Mouse (Mus musculus): ENCODE measurements around the gene Cul3. TPM values are rescaled to one million over a fixed set of nuclear protein-coding genes. Genes with fewer than 3 reads are reported as not detected.
A peak's percentile ranks its signal among the peaks of the same experiment; 100 is the strongest.
"Not testable (repeated sequence)": the region's sequence is repeated elsewhere in the genome, so short reads cannot be mapped to it uniquely, and the experiment has no call there.

The Cul3 gene
- polyA plus RNA-seq, 1 experiment from 2014 or later = 49.6 TPM

GRCm38 (mm10) chr1:80362946-80363345 is 22.7 kb upstream of the Cul3 start:
- Histone ChIP-seq H3K4me3 (ENCODE audit: low read depth, low read length) (no peak overlapping the region), H3K4me2 (ENCODE audit: low read depth) (no peak overlapping the region), H3K4me1 (ENCODE audit: control insufficient read depth, insufficient read depth, low read length) (no peaks in the 10 kb centered on the region), H3K27ac (ENCODE audit: low read depth, low read length) (no peak overlapping the region), H3K27me3 (ENCODE audit: control insufficient read depth, insufficient read depth, low read length) (no peaks in the 10 kb centered on the region), H3K36me3 (ENCODE audit: control insufficient read depth, insufficient read depth, low read length) (no peaks in the 10 kb centered on the region), H3K9ac (ENCODE audit: low read length) (no peak overlapping the region), H3K9me3 (ENCODE audit: control insufficient read depth, low read length) (no peaks in the 10 kb centered on the region)
- WGBS = 88% methylated on average over 2 of the region's 2 CpGs
- ATAC-seq (ENCODE audit: insufficient read depth, low FRiP score, low TSS enrichment) = no peak
- DNase-seq (ENCODE audit: low spot score) = no peak

GRCm38 (mm10) chr1:80362400-80362799 is 22.1 kb upstream of the Cul3 start:
- Histone ChIP-seq H3K4me2 (ENCODE audit: low read depth) (no peak overlapping the region), H3K27ac (ENCODE audit: low read depth, low read length) (no peak overlapping the region), H3K36me3 (ENCODE audit: control insufficient read depth, insufficient read depth, low read length) (no peaks in the 10 kb centered on the region), H3K4me1 (ENCODE audit: control insufficient read depth, insufficient read depth, low read length) (no peaks in the 10 kb centered on the region), H3K4me3 (ENCODE audit: low read depth, low read length) (no peak overlapping the region), H3K27me3 (ENCODE audit: control insufficient read depth, insufficient read depth, low read length) (no peaks in the 10 kb centered on the region), H3K9ac (ENCODE audit: low read length) (no peak overlapping the region), H3K9me3 (ENCODE audit: control insufficient read depth, low read length) (no peaks in the 10 kb centered on the region)
- DNase-seq (ENCODE audit: low spot score) (no peak), ATAC-seq (ENCODE audit: insufficient read depth, low FRiP score, low TSS enrichment) (no peak)
- WGBS = 63% methylated on average over 2 of the region's 2 CpGs

GRCm38 (mm10) chr1:80361771-80362170 is 21.5 kb upstream of the Cul3 start:
- not testable (repeated sequence) for H3K4me1 ChIP-seq (ENCODE audit: control insufficient read depth, insufficient read depth, low read length); H3K9me3 ChIP-seq (ENCODE audit: control insufficient read depth, low read length); H3K9ac ChIP-seq (ENCODE audit: low read length); H3K27me3 ChIP-seq (ENCODE audit: control insufficient read depth, insufficient read depth, low read length); H3K36me3 ChIP-seq (ENCODE audit: control insufficient read depth, insufficient read depth, low read length); DNase-seq (ENCODE audit: low spot score); H3K27ac ChIP-seq (ENCODE audit: low read depth, low read length); H3K4me3 ChIP-seq (ENCODE audit: low read depth, low read length); H3K4me2 ChIP-seq (ENCODE audit: low read depth); ATAC-seq (ENCODE audit: insufficient read depth, low FRiP score, low TSS enrichment)
- 87% methylated on average over 2 of the region's 2 CpGs for WGBS

GRCm38 (mm10) chr1:80360038-80360608 is 19.8 kb upstream of the Cul3 start:
- H3K36me3 ChIP-seq (ENCODE audit: control insufficient read depth, insufficient read depth, low read length) = no peaks in the 10 kb centered on the region
- no peak overlapping the region for H3K9ac ChIP-seq (ENCODE audit: low read length)
- H3K9me3 ChIP-seq (ENCODE audit: control insufficient read depth, low read length) = no peaks in the 10 kb centered on the region
- no peak overlapping the region for H3K4me2 ChIP-seq (ENCODE audit: low read depth)
- whole genome bisulfite sequencing = 80% methylated on average over 4 of the region's 4 CpGs
- DNase-seq (ENCODE audit: low spot score) = no peak
- H3K4me1 ChIP-seq (ENCODE audit: control insufficient read depth, insufficient read depth, low read length) = no peaks in the 10 kb centered on the region
- no peak overlapping the region for H3K27ac ChIP-seq (ENCODE audit: low read depth, low read length)
- H3K27me3 ChIP-seq (ENCODE audit: control insufficient read depth, insufficient read depth, low read length) = no peaks in the 10 kb centered on the region
- no peak for ATAC-seq (ENCODE audit: insufficient read depth, low FRiP score, low TSS enrichment)
- H3K4me3 ChIP-seq (ENCODE audit: low read depth, low read length) = no peak overlapping the region

- peak overlapping the region; percentile 96 for H3K9ac ChIP-seq (ENCODE audit: low read length)
- peak overlapping the region; percentile 99 for H3K27ac ChIP-seq (ENCODE audit: low read depth, low read length)
- no peaks in the 10 kb centered on the region for H3K9me3 ChIP-seq (ENCODE audit: control insufficient read depth, low read length)
- H3K4me2 ChIP-seq (ENCODE audit: low read depth) = peak overlapping the region; percentile 57
- peaks cover 4% of the 10 kb centered on the region; the same call in 1 of the 2 replicates for H3K4me1 ChIP-seq (ENCODE audit: control insufficient read depth, insufficient read depth, low read length)
- peak overlapping the region; percentile 100 for H3K4me3 ChIP-seq (ENCODE audit: low read depth, low read length)
- DNase-seq (ENCODE audit: low spot score) = peak; percentile 71
- WGBS = under 1% methylated on average over 39 of the region's 59 CpGs
- ATAC-seq (ENCODE audit: insufficient read depth, low FRiP score, low TSS enrichment) = no peak; the same call in 1 of the 2 replicates
- no peaks in the 10 kb centered on the region for H3K36me3 ChIP-seq (ENCODE audit: control insufficient read depth, insufficient read depth, low read length)
- no peaks in the 10 kb centered on the region for H3K27me3 ChIP-seq (ENCODE audit: control insufficient read depth, insufficient read depth, low read length)
Observed at GRCm38 (mm10) chr1:80340061-80340435, 232 bp downstream of the Cul3 start.

- Histone ChIP-seq H3K27ac (ENCODE audit: low read depth, low read length) (peak overlapping the region; percentile 99), H3K4me2 (ENCODE audit: low read depth) (peak overlapping the region; percentile 57), H3K9ac (ENCODE audit: low read length) (peak overlapping the region; percentile 96), H3K36me3 (ENCODE audit: control insufficient read depth, insufficient read depth, low read length) (no peaks in the 10 kb centered on the region), H3K9me3 (ENCODE audit: control insufficient read depth, low read length) (no peaks in the 10 kb centered on the region), H3K4me3 (ENCODE audit: low read depth, low read length) (peak overlapping the region; percentile 100), H3K4me1 (ENCODE audit: control insufficient read depth, insufficient read depth, low read length) (peaks cover 4% of the 10 kb centered on the region; the same call in 1 of the 2 replicates), H3K27me3 (ENCODE audit: control insufficient read depth, insufficient read depth, low read length) (no peaks in the 10 kb centered on the region)
- ATAC-seq (ENCODE audit: insufficient read depth, low FRiP score, low TSS enrichment) (no peak), DNase-seq (ENCODE audit: low spot score) (peak; percentile 38)
- 0% methylated on average over 33 of the region's 33 CpGs for WGBS
Observed at GRCm38 (mm10) chr1:80339425-80340021, 757 bp downstream of the Cul3 start.

- 60% methylated on average over 1 of the region's 1 CpGs for WGBS
- H3K36me3 ChIP-seq (ENCODE audit: control insufficient read depth, insufficient read depth, low read length) = no peaks in the 10 kb centered on the region
- peaks cover 4% of the 10 kb centered on the region; the same call in 1 of the 2 replicates for H3K4me1 ChIP-seq (ENCODE audit: control insufficient read depth, insufficient read depth, low read length)
- H3K27ac ChIP-seq (ENCODE audit: low read depth, low read length) = no peak overlapping the region
- H3K9ac ChIP-seq (ENCODE audit: low read length) = no peak overlapping the region
- no peaks in the 10 kb centered on the region for H3K27me3 ChIP-seq (ENCODE audit: control insufficient read depth, insufficient read depth, low read length)
- DNase-seq (ENCODE audit: low spot score) = no peak
- peak overlapping the region; percentile 100 for H3K4me3 ChIP-seq (ENCODE audit: low read depth, low read length)
- H3K9me3 ChIP-seq (ENCODE audit: control insufficient read depth, low read length) = no peaks in the 10 kb centered on the region
- H3K4me2 ChIP-seq (ENCODE audit: low read depth) = peak overlapping the region; percentile 57
- ATAC-seq (ENCODE audit: insufficient read depth, low FRiP score, low TSS enrichment) = no peak
Observed at GRCm38 (mm10) chr1:80338398-80338797, 1.9 kb downstream of the Cul3 start.

GRCm38 (mm10) chr1:80335726-80336368 is 4.4 kb downstream of the Cul3 start:
- Histone ChIP-seq H3K27ac (ENCODE audit: low read depth, low read length) (no peak overlapping the region), H3K27me3 (ENCODE audit: control insufficient read depth, insufficient read depth, low read length) (no peaks in the 10 kb centered on the region), H3K4me1 (ENCODE audit: control insufficient read depth, insufficient read depth, low read length) (peaks cover 4% of the 10 kb centered on the region; the same call in 1 of the 2 replicates), H3K36me3 (ENCODE audit: control insufficient read depth, insufficient read depth, low read length) (no peaks in the 10 kb centered on the region), H3K9me3 (ENCODE audit: control insufficient read depth, low read length) (no peaks in the 10 kb centered on the region), H3K4me2 (ENCODE audit: low read depth) (no peak overlapping the region), H3K9ac (ENCODE audit: low read length) (no peak overlapping the region), H3K4me3 (ENCODE audit: low read depth, low read length) (no peak overlapping the region)
- ATAC-seq (ENCODE audit: insufficient read depth, low FRiP score, low TSS enrichment) = no peak
- WGBS = 100% methylated on average over 1 of the region's 1 CpGs
- DNase-seq (ENCODE audit: low spot score) = no peak

- Histone ChIP-seq H3K4me3 (ENCODE audit: low read depth, low read length) (no peak overlapping the region), H3K27me3 (ENCODE audit: control insufficient read depth, insufficient read depth, low read length) (no peaks in the 10 kb centered on the region), H3K9me3 (ENCODE audit: control insufficient read depth, low read length) (no peaks in the 10 kb centered on the region), H3K27ac (ENCODE audit: low read depth, low read length) (no peak overlapping the region), H3K36me3 (ENCODE audit: control insufficient read depth, insufficient read depth, low read length) (no peaks in the 10 kb centered on the region), H3K9ac (ENCODE audit: low read length) (no peak overlapping the region), H3K4me1 (ENCODE audit: control insufficient read depth, insufficient read depth, low read length) (peaks cover 4% of the 10 kb centered on the region; the same call in 1 of the 2 replicates), H3K4me2 (ENCODE audit: low read depth) (no peak overlapping the region)
- ATAC-seq (ENCODE audit: insufficient read depth, low FRiP score, low TSS enrichment) (no peak), DNase-seq (ENCODE audit: low spot score) (no peak)
- WGBS = 98% methylated on average over 1 of the region's 1 CpGs
Observed at GRCm38 (mm10) chr1:80335118-80335517, 5.2 kb downstream of the Cul3 start.
